Mouse (Mus musculus): ENCODE measurements around the gene Olfr786. TPM values are rescaled to one million over a fixed set of nuclear protein-coding genes. Genes with fewer than 3 reads are reported as not detected.

Gene Olfr786
- not detected in 2 replicates for polyA plus RNA-seq (2012; rRNA removed)

DNA sequence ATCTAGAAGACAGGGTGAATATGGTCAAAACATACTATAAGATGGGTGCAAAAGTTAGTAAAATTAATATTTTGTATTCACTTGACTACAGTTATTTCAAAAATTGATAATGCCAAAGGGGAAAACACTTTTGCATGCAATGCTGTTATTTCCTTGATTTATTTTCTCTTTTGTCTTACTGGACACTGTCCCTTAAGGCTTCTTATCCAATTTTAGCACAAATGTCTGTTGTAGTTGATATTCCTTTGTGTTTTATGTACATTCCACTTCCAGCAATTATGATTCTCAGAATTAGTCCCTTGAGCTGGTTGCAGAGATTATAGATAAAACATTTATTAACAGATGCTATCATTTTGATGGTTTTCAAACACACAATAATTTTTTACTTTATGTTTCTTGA, at the start of gene Olfr786:
Gene Olfr786 (plus strand): TSS at position 301 of the 400 bp plus-strand sequence.
- DNase-seq (ENCODE audit: low read depth): no peak
- no peak for TF ChIP-seq POLR2A (IDR thresholded peaks at IDR 0.05; ENCODE audit: borderline replicate concordance, extremely low read depth, insufficient read depth, insufficient read length, poor library complexity, severe bottlenecking)
- no peak for TF ChIP-seq CTCF (IDR thresholded peaks at IDR 0.05; ENCODE audit: borderline replicate concordance, extremely low read depth, insufficient read depth, insufficient read length)

GRCm38 (mm10) chr10:129383783-129384182, 43.3 kb upstream of the Olfr786 start, which contains the start of gene Olfr784:
TSS of gene Olfr784 (plus strand) at chr10:129384083.
- DNase-seq (ENCODE audit: low read depth): no peak
- TF ChIP-seq CTCF (IDR thresholded peaks at IDR 0.05; ENCODE audit: borderline replicate concordance, extremely low read depth, insufficient read depth, insufficient read length) (no peak), POLR2A (IDR thresholded peaks at IDR 0.05; ENCODE audit: borderline replicate concordance, extremely low read depth, insufficient read depth, insufficient read length, poor library complexity, severe bottlenecking) (no peak)

DNA sequence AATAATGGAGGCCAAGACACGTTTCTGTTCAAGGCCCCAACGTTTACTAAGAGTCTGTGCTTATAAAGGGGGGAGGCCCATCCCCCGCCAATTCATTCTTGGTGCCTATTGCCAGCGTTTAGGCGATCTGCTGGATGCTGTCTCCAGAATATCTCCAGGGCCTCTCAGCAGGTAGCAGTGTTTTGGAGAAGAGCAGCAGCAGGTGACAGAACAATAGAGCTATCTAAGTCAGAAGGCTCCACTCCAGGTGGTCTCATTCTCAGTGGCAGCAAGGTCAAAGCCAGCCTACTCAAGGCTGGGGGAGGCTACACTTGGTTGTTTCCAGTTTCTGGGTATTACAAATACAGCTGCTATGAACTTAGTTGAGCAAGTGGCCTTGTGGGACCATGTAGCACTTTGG, 26.2 kb upstream of the Olfr786 start:
- no peak for DNase-seq (ENCODE audit: low read depth)
- TF ChIP-seq CTCF (IDR thresholded peaks at IDR 0.05; ENCODE audit: borderline replicate concordance, extremely low read depth, insufficient read depth, insufficient read length) (no peak), POLR2A (IDR thresholded peaks at IDR 0.05; ENCODE audit: borderline replicate concordance, extremely low read depth, insufficient read depth, insufficient read length, poor library complexity, severe bottlenecking) (no peak)

DNA sequence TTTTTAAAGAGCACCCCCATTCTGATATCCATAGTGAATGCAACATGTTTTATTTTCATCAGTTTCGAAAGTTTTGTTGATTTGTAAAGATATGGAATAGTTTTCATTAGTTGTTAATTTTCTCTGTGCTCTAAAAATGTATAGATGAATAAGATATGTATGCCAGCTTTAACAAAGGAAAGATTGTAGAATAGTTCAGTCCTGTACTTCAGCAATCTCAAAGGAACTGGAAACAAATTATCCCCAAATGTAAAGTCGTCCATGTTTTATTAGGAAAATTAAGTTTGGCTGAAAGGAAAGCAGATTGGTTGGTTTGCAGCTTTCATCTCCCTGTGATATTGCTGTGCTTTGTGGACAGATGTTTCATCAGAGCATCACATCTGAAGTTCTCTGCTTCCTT, 22.0 kb upstream of the Olfr786 start, which contains the start of gene Olfr785:
Gene Olfr785 (plus strand): TSS at position 301 of the 400 bp plus-strand sequence.
- no peak for DNase-seq (ENCODE audit: low read depth)

GRCm38 (mm10) chr10:129461562-129461961, 34.5 kb downstream of the Olfr786 start, which contains the start of gene Olfr787:
TSS of gene Olfr787 (plus strand) at chr10:129461862.
- no peak for DNase-seq (ENCODE audit: low read depth)
- TF ChIP-seq CTCF (IDR thresholded peaks at IDR 0.05; ENCODE audit: borderline replicate concordance, extremely low read depth, insufficient read depth, insufficient read length): no peak
- TF ChIP-seq POLR2A (IDR thresholded peaks at IDR 0.05; ENCODE audit: borderline replicate concordance, extremely low read depth, insufficient read depth, insufficient read length, poor library complexity, severe bottlenecking): no peak

More for the DNA sequence above, 22.0 kb upstream of the Olfr786 start, which contains the start of gene Olfr785:
- TF ChIP-seq CTCF (IDR thresholded peaks at IDR 0.05; ENCODE audit: borderline replicate concordance, extremely low read depth, insufficient read depth, insufficient read length) (no peak), POLR2A (IDR thresholded peaks at IDR 0.05; ENCODE audit: borderline replicate concordance, extremely low read depth, insufficient read depth, insufficient read length, poor library complexity, severe bottlenecking) (no peak)

- TF ChIP-seq CTCF (IDR thresholded peaks at IDR 0.05; ENCODE audit: borderline replicate concordance, extremely low read depth, insufficient read depth, insufficient read length) (no peak), POLR2A (IDR thresholded peaks at IDR 0.05; ENCODE audit: borderline replicate concordance, extremely low read depth, insufficient read depth, insufficient read length, poor library complexity, severe bottlenecking) (no peak)
- DNase-seq (ENCODE audit: low read depth): no peak
Measured at GRCm38 (mm10) chr10:129470698-129471097, 43.6 kb downstream of the Olfr786 start, which contains the start of gene Olfr788. TSS of gene Olfr788 (plus strand) at chr10:129470998.

- DNase-seq (ENCODE audit: low read depth): peak; percentile 1
- TF ChIP-seq CTCF (IDR thresholded peaks at IDR 0.05; ENCODE audit: borderline replicate concordance, extremely low read depth, insufficient read depth, insufficient read length) (no peak), POLR2A (IDR thresholded peaks at IDR 0.05; ENCODE audit: borderline replicate concordance, extremely low read depth, insufficient read depth, insufficient read length, poor library complexity, severe bottlenecking) (no peak)
Measured at GRCm38 (mm10) chr10:129473256-129473655, 46.1 kb downstream of the Olfr786 start.

GRCm38 (mm10) chr10:129473723-129474122, 46.6 kb downstream of the Olfr786 start:
- TF ChIP-seq POLR2A (IDR thresholded peaks at IDR 0.05; ENCODE audit: borderline replicate concordance, extremely low read depth, insufficient read depth, insufficient read length, poor library complexity, severe bottlenecking) (no peak), CTCF (IDR thresholded peaks at IDR 0.05; ENCODE audit: borderline replicate concordance, extremely low read depth, insufficient read depth, insufficient read length) (no peak)

DNA sequence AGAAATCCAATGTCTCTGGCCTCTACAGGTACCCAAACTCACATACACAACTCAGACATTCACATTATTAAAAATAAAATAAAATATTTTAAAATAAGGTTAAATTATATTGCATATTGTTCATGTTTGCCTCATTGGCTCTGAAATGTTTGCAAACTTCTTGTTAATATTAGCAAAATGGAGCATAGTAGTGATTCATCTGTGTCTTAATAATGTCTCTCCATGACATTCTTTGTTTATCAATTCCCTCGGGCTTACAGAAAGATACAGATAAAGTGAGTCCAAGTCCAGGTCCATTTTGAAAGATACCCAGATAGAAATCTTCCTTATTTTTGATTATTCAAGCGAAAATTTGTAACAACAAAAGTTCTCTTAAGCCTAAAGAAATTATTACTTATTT, 57.3 kb downstream of the Olfr786 start, which contains the start of gene Olfr789:
Gene Olfr789 (plus strand): TSS at position 301 of the 400 bp plus-strand sequence.
- DNase-seq (ENCODE audit: low read depth): no peak
- no peak for TF ChIP-seq CTCF (IDR thresholded peaks at IDR 0.05; ENCODE audit: borderline replicate concordance, extremely low read depth, insufficient read depth, insufficient read length)
- no peak for TF ChIP-seq POLR2A (IDR thresholded peaks at IDR 0.05; ENCODE audit: borderline replicate concordance, extremely low read depth, insufficient read depth, insufficient read length, poor library complexity, severe bottlenecking)

More at GRCm38 (mm10) chr10:129473723-129474122, 46.6 kb downstream of the Olfr786 start:
- DNase-seq (ENCODE audit: low read depth): no peak

Other genes with a start within 250 kb of the Olfr786 start
- gene Olfr772, start 249.4 kb upstream of the Olfr786 start, polyA plus RNA-seq (2012; rRNA removed): not detected in 2 replicates
- gene Olfr773, start 239.9 kb upstream of the Olfr786 start, polyA plus RNA-seq (2012; rRNA removed): not detected in 2 replicates
- gene Olfr774, start 191.1 kb upstream of the Olfr786 start, polyA plus RNA-seq (2012; rRNA removed): not detected in 2 replicates
- gene Olfr775, start 178.9 kb upstream of the Olfr786 start, polyA plus RNA-seq (2012; rRNA removed): not detected in 2 replicates
- gene Olfr776, start 168.2 kb upstream of the Olfr786 start, polyA plus RNA-seq (2012; rRNA removed): not detected in 2 replicates
- not detected in 2 replicates for gene Olfr777, start 155.8 kb upstream of the Olfr786 start, polyA plus RNA-seq (2012; rRNA removed)
- not detected in 2 replicates for gene Olfr780, start 109.2 kb upstream of the Olfr786 start, polyA plus RNA-seq (2012; rRNA removed)
- gene Olfr781, start 98.5 kb upstream of the Olfr786 start, polyA plus RNA-seq (2012; rRNA removed): not detected in 2 replicates
- not detected in 2 replicates for gene Olfr782, start 78.5 kb upstream of the Olfr786 start, polyA plus RNA-seq (2012; rRNA removed)
- 0.08 and 0.16 TPM in 2 replicates for gene Olfr784, start 43.2 kb upstream of the Olfr786 start, polyA plus RNA-seq (2012; rRNA removed)
- gene Olfr785, start 21.9 kb upstream of the Olfr786 start, polyA plus RNA-seq (2012; rRNA removed): not detected in 2 replicates
- gene Olfr787, start 34.6 kb downstream of the Olfr786 start, polyA plus RNA-seq (2012; rRNA removed): not detected in 2 replicates
- gene Olfr788, start 43.7 kb downstream of the Olfr786 start, polyA plus RNA-seq (2012; rRNA removed): not detected in 2 replicates
- not detected in 2 replicates for gene Olfr789, start 57.4 kb downstream of the Olfr786 start, polyA plus RNA-seq (2012; rRNA removed)
- not detected in 2 replicates for gene Olfr790, start 71.2 kb downstream of the Olfr786 start, polyA plus RNA-seq (2012; rRNA removed)
- not detected in 2 replicates for gene Olfr791, start 94.5 kb downstream of the Olfr786 start, polyA plus RNA-seq (2012; rRNA removed)
- not detected in 2 replicates for gene Olfr792, start 111.9 kb downstream of the Olfr786 start, polyA plus RNA-seq (2012; rRNA removed)
- not detected in 2 replicates for gene Olfr794, start 140.3 kb downstream of the Olfr786 start, polyA plus RNA-seq (2012; rRNA removed)
- gene Olfr796, start 185.3 kb downstream of the Olfr786 start, polyA plus RNA-seq (2012; rRNA removed): not detected in 2 replicates
- gene Olfr798, start 200.6 kb downstream of the Olfr786 start, polyA plus RNA-seq (2012; rRNA removed): not detected in 2 replicates
- not detected in 2 replicates for gene Olfr799, start 210.2 kb downstream of the Olfr786 start, polyA plus RNA-seq (2012; rRNA removed)
- not detected in 2 replicates for gene Olfr800, start 230.4 kb downstream of the Olfr786 start, polyA plus RNA-seq (2012; rRNA removed)
- not detected in 2 replicates for gene Olfr801, start 246.6 kb downstream of the Olfr786 start, polyA plus RNA-seq (2012; rRNA removed)